Mouse (Mus musculus) urinary bladder, adult 18-20 months (tissue): ENCODE results near the gene Slc25a26.

Source experiments
- DNase-seq, 2 experiments: peaks; one replicate each; pipeline ENCODE4 v3.0.0; 2022; ENCODE audit warnings: low spot score in 2 of 2, mixed read lengths in 2 of 2

Slc25a26 gene

DNA sequence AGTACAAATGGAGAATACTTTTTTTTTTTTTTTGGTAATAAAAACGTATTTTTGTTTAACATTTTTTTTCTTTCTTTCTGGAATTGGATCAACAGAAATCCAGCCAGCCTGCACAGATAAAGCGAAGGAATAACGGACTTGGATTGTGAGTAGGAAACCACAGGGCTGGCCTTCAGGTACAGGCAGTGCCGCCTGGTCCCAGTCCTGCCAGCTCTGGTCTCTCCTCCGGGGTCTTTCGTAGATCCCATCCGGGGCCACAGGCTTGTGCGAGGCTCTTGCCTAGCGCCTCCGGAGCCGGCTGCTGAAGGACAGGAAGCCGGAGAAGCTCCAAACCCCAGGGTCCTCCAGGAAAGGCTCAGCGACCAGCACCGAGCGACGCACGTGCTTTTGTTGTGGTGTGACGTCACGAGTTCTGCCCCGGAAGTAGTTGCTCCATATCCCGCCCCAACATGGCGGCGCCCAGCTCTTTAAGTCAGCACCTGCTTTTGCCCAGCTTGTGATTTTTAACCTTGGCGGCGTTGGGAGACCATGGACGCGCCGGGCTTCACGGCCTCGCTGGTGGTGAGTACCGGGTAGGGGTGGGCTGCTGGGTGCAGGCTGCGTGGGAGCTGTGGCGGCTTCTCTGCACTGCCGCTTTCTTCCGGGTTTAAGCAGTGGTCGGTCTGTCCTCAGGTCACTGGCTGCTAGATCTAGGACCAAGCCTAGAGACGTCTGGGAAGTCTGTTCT, at the start of gene Slc25a26:
Slc25a26 (plus strand) TSS at position 435 of the 727 bp plus-strand sequence.
- peak; percentile 77 to 87 for DNase-seq

DNA sequence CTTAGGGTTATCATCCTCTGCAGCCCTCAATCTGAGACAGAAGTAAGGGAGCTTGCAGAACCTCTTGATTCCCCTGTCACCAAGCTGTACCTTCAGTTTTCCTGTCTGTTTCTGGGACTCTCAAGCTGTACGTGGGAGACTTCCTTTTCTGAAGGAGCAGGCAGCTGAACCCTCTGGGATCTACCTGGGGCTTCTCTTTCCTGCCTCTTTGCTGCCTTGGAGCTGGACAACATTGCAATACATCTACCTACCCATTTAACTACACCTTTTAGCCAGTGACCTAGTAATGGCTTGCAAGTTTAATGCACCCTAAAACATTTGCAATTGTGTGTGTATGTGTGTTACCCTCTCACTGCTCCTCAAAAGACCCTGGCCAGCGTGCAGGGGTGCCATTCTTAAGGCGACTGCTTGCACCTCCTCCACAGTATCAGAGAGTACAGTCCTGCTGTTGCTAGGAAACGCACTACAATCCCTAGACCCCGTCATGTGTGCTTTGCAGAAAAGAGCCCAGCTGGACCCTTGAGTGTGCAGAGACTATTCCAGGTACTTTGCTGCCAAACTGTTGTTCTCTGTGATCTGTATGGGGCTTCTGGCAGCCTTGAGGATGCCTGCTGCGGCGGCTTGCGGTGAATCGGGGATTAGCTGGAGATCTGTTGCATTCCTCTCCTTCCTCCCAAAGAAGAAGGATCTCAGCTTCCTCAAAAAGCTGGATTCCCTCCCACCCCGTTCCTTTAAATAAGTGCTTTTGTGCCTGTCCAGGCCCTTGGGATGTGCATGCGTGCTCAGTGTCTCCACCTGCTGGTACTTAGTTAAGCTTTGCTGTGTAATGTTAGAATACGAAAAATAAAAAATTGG, 35.9 kb upstream of the Slc25a26 start:
- DNase-seq = no peak

DNA sequence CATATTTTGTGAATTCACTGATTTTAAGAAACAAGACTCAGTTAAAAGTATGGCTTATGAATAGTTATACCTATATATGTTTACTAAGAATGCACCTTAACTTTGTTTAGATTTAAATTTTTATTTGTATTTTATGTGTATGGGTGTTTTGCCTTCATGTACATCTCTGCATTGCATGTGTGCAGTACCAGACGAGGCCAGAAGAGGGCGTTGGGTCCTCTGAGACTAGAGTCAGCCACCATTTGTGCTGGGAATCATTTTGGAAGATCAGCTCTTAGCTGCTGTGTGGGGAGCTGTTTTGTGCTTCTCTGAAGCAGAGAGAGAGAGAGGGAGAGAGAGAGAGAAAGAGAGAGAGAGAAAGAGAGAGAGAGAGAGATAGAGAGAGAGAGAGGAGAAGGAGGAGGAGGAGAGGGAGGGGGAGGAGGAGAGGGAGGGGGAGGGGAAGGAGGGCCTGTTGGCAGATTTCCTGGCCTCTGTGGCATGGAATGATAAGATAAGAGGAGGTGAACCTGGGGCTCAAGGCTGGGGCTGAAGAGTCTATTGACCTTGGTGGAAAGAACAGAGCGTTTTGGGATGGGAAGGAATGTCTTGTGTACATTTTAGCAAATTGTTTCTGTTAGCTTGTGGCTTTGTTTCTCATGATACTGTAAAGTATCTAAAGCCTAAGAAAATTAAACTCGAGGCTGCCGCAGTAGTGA, 33.5 kb upstream of the Slc25a26 start:
- no peak for DNase-seq

DNA sequence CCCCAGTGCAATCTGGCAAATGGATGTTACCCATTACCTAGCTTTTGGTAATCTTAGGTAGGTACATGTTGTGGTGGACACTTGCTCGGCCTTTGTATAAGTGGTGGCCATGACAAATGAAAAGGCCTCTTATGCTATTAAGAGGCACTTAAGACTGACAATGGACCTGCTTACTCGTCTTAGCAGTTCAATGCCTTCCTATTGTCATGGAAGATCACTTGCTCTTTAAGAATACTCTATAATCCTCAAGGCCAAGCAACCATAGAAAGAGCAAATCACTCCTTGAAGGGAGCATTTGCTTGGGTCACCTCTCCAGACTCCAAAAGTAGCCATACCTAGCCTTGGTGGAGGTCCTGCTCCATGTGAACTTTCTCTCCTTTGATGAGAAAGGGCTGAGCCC, 7.4 kb upstream of the Slc25a26 start:
- no peak for DNase-seq

DNA sequence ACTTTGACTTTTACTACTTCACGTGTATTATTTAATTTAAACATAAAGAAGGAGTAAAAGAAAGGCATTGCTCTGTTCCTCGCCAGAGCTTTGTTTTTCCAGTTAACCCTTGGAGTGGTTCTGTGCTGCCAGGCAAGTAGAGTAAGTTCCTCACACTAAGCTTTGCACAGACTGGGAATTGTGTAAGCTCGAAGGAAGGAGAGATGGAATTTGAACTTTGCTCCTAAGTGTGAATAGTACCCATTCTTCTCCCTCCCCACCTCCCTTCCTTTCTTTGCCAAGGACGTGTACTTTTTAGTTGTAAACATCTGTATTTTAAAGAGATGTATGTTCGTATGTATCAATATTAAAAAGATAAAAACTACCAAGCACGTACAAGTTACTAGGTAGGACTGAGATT, 3.8 kb downstream of the Slc25a26 start:
- DNase-seq = no peak

DNA sequence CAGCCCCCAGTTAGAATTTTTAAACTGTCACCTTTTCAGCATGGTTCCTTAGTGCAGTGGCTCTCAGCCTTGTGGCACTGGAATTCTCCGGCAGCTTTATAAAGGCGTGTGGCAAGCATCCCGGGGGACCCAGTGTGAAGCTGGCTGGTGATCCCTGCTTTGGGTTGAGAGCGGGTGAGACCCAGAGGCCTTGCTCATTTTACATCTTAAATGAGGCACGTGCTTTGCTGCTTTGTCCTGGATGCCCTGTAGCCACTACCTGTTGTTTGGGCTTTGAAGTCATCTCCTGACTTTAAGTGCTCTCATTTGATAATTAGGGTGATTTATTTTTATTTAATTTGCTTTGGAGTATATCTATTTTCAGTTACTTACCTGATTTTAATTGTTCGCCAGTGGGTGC, 7.8 kb downstream of the Slc25a26 start:
- DNase-seq = no peak

DNA sequence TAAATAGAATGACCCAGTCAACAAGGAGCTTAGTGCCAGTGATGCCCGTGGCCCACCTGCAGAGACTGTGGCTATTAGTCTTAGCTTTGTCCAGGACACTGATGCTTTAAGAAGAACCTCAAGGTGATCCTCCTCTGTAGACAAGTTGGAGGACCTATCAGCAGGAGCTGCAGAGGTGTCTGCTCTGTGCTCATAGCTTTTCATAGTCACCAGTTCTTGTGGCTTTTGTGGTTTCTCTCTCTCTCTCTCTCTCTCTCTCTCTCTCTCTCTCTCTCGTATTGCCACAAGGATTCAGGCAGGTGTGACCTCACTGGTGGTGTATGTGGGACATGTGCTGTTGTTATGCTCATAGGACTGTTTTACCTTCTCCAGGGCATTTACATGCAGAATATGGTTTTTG, 8.7 kb downstream of the Slc25a26 start:
- no peak for DNase-seq

DNA sequence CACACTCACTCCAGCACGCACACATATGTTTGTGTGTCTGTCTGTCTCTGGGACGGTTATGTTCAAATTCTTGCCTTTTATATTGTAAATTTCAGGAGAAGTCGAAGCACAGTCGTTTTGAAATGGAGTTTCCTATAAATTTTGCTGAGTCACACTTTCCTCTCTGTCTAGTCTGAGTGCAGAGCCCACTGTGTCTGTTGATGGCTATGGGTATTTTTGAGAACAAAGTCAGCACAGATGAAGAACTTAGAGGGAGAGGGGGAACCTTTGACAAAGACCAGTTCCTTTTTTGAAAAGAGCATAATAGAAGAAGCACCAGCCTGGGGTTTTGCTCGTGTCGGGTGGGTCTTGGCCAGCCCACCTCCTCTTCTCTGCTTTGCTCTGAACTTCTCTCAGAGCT, 9.1 kb downstream of the Slc25a26 start:
- no peak for DNase-seq

DNA sequence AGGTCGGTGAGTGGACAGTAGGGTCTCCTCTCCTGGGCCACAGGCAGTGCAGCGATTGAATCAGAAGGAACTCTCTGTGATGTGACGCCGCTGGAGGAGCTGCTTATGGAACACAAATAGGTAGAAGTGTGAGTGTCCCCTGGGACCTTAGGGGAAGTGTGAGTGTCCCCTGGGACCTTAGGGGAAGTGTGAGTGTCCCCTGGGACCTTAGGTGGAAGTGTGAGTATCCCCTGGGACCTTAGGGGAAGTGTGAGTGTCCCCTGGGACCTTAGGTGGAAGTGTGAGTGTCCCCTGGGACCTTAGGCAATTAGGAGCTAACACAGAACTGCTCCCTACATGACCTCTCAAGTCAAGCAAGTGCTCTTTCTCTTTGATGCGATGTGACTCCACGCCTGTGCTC, 18.0 kb downstream of the Slc25a26 start:
- DNase-seq = no peak

DNA sequence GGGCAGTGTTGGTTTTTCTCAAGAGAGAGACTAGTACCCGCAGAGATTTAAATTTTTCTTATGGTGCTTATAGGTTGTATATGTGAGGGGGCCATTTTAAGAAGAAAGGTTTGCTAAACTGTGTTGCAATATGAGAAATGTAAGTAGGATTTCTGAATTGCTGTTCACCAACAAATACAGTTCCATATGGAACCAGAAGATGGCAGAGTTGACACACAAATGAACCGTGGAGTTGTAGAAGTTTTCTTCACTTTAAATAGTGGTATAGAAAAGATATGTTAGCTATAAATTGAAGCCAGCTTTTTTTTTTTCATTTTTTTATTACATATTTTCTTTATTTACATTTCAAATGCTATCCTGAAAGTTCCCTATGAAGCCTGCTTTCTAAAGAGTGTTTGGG, 24.2 kb downstream of the Slc25a26 start:
- no peak for DNase-seq

DNA sequence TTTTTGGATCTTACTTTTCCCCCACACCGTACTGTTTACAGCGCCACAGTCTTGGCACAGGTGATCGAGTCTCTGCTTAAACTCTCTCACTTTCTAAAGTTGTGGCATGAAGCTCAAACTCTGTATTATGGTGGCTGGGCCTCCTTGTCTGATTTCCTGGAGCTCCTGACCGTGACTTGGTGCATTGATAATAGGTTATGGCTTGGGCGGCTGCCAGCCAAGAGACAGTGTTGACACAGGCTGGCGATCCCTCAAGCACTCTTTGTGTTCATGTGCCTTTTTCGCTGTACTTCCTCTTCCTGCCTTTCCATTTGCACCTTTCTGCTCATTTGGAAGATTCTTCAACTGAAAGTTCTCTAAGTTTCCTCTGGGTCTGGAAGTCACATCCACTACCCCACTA, 30.6 kb downstream of the Slc25a26 start:
- no peak for DNase-seq

DNA sequence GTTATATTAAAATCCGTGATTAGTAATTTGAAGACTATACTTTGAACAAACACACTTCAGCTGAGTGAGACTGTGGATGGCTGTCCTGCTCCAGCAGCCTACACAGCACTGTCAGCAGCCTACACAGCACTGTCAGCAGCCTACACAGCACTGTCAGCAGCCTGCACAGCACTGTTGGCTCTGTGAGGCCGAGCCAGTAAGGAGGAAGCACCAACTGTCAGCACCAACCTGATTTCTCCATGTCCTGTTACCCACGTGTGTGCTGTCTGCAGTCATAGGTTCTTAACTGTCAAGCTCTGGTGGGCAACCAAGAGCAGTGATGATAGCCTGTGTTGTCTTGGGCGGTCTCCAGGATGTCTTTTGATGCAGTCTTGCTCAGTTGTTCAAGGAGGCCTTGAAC, 32.0 kb downstream of the Slc25a26 start:
- DNase-seq = no peak

DNA sequence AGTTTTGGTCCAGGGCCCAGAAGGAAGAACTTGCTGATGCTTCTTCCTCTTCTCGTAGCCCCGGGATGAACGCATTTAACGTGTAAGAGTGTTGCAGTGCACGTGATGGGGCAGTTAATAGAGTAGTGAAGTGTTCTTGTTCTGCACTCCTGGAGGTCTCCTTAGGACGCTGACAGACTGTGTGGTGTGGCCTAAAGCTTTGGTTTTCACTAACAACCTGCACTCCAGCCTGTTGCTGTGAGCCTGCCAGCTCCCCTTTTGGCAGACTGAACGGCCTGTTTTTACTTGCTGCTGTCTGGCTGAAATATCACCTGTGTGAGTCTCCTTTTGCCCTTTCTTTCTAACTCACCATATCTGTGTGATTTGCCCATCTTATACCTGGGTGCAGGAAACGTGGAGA, 36.3 kb downstream of the Slc25a26 start:
- DNase-seq = no peak

DNA sequence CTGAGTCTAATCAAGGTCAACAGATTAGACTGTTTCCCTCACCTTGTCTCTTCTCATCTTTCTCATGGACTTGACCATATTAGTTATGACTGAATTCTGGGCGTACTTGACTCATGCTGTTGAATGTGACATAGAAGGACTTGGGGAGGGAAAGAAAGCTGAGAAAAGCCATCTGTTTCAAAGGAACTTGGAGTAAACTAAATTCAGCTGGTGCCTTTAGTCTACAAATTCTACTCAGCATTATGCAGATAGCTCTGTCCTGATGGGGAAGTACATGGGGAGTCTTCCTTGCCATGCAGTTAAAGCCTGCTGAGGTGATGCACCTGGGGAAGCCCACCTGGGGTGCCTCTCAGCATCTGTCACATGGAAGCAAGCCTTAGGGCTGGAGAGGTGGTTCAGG, 37.5 kb downstream of the Slc25a26 start:
- no peak for DNase-seq

DNA sequence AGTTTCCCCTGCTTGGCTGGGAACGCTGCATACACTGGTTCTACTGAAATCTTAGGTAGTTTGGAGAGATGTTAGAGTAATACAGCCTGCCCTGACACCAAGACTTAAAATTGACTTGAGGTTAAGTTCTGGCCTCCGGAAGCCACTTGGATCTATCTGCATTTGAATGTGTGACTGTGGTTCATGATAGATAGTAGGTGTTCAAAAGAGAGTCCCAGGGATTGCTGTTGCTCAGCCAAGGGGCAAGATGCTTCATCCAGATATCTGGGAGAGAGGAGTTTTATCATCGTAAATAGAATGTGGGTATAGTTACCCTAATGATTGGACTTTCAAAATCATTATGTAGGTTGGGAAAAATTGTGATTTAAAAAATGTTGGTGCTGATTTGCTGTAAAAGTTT, 40.0 kb downstream of the Slc25a26 start:
- no peak for DNase-seq

DNA sequence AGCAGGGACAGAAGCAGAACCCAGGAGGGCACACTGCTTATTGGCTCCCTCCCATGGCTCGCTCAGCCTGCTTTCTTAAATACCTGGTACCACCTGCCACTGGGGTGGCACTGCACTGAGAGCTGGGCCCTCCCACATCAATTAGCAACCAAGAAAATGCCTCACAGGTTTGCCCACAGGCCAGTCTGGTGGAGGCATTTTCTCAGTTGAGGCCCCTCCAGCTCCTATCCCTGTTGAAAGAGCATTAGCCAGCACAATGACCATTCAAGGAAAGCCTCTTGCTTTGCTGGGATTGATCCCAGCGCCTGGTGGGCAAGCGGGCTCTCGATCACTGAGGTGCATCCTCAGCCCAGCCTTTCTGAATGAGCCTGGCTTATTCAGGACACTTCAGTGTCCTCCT, 40.5 kb downstream of the Slc25a26 start:
- no peak for DNase-seq

DNA sequence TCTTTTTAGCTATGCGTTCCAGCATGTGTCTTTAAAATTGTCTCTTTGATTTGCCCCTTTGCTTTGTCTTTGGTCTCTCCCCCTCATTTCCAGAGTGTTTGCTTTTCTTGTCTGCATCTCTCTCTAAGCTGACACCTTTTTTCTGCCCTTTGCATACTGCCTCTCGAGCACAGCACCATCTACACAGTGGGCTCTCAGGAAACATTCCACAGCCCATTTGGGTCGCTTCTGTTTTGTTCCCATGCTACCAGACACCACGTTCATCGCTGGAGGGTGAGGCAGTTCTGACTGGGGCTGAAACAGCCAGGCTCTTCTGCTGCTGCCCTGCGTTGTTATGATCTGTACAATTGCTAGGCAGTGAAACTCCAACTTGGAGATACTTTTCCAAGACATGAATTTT, 41.0 kb downstream of the Slc25a26 start:
- DNase-seq = no peak

DNA sequence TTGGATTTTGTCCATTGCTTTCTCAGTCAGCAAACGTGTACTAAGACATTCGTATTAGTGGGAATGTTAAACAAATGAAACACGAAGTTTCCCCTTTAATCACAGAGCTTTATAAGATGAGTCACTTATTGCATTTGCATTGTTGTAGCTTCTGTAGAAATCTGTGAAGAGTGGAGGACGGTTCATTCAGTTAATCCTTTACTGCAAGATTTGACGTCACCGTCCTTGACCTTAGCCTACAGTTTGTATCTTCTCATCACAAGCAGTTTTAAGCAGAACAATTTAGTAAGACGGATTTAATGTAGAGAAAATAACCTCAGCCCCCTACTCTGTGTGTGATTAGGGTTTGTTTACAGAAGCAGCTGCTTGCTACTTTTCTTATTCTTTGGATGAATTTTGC, 41.7 kb downstream of the Slc25a26 start:
- no peak for DNase-seq

DNA sequence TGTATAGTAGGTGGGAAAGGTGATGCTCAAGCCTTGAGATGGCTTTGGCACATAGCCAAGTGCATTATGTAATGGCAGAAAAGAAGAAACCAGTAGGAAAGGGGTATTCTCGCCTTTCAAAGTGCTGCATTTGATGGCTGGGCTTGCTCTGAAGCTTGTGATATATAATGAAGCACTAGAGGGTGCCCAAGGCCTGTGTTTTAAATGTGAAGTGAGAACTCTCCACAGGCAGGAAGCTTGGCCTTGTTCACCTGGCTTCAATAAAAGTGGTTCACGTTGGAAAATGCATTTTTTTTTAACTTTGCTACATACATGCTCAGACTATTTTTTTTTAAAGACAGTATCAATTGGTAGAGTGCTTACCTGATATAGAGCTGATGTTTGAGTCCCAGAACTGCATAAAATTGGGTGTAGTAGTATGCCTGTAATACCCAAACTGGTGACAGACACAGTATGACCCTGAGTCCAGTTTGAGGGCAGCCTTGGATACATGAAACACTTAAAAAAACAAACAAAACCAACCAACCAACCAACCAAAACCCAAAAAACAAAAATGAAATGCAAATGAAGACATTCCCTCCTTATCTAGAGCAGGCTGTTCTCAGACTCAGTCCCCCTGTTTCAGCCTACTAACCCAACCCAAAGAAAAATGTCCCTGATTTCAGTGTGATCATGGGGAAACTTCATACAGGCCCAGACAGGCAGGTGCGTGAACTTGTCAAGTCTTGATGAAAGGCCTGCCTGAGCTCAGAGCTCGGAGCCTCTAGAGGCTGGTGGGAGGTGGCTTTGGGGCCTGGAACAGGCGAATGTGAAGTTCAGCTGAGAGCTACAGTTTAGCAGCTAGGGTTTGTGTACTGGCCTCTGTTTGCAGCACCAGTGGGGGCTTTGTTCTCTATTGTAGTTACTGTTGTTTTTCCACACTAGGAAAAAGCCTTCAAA, 44.0 kb downstream of the Slc25a26 start:
- DNase-seq = peak in 1 of 2 experiments; percentile 18

DNA sequence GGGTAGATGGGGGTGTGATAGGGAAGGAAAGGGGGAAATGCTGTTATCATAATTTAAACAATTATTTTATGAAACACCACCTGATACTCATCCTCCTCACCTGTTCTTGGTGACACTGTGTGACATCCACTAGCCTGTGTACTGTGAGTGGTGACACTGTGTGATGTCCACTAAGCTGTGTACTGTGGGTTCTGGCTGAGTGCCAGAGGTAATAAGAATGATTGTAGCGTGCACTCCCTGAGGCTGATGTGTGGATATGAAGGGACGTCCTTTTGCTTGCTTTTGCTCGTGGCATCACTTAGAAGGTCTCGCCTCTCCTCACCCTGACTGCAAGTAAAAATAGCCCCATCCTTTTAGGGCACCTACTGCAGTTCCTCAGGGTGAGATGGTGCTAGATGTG, 47.1 kb downstream of the Slc25a26 start:
- DNase-seq = no peak

DNA sequence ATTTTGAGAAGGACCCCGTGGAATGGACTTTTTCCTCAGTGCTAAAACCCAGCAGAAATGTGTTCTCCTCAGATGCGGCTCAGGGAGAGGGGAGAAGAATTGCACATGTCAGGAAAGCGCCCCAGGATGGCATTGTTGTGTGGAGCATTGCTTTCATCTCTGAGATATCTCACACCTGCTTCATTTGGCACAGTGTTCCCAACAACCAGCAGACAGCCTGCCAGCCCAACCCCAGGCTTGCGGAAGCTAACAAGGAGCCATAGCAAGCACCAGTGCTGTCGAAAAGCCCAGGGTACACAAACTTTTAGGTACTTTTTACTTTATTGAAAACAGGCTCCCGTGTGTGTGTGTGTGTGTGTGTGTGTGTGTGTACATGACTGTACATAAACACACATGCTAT, 50.2 kb downstream of the Slc25a26 start:
- DNase-seq = no peak

DNA sequence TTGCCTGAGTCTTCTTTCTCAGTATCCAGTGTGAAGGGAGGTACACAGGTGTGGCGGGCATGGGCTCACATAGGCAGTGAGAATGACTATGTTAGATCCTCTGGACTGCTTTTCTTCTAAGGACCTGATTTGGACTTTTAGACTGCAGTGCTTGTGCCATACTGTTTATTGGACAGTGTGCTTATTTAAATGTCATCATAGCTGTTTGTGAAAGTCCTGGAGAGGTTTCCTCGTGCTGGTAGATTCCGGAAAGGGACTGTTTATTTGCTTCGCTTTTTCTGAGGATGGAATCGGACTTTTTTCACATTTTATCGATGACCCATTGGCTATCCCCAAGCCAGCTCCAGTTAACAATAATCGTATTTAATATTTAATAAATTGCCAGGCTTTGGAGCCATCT, 50.7 kb downstream of the Slc25a26 start:
- DNase-seq = no peak
